Mouse (Mus musculus) embryonic facial prominence, embryonic 11.5 days (tissue): ENCODE results near the gene Lct. TPM values are rescaled to one million over a fixed set of nuclear protein-coding genes. Genes with fewer than 3 reads are reported as not detected.

ENCODE experiments used
- ATAC-seq: fragments of 200-750 bp; cut with Nextera tagmentation; replicated peaks from 2 replicates; pipeline ENCODE4 v1.8.0; 2017; ENCODE audit warnings: low read depth; ENCODE audit not compliant: insufficient number of reproducible peaks, low FRiP score, low TSS enrichment
- DNase-seq: peaks from one replicate; pipeline ENCODE4 v3.0.0-alpha.2; 2015; ENCODE audit warnings: low spot score
- H3K27ac ChIP-seq: fragments of 300-500 bp; sonication (generic); replicated peaks from 2 replicates; pipeline ENCODE4 v1.5.1; 2014; ENCODE audit warnings: mild to moderate bottlenecking, low read depth, low read length, control low read depth
- H3K27me3 ChIP-seq: fragments of 300-500 bp; sonication (generic); 2 replicates; pipeline ENCODE4 v1.6.1; 2014; ENCODE audit warnings: mild to moderate bottlenecking, low read length, moderate library complexity, mixed read lengths; ENCODE audit not compliant: control insufficient read depth, insufficient read depth
- H3K36me3 ChIP-seq: fragments of 300-500 bp; sonication (generic); replicated peaks from 2 replicates; pipeline ENCODE4 v1.6.1; 2014; ENCODE audit warnings: low read depth, mild to moderate bottlenecking, low read length, moderate library complexity, mixed read lengths; ENCODE audit not compliant: control insufficient read depth, insufficient read depth
- H3K4me1 ChIP-seq: fragments of 300-500 bp; sonication (generic); 2 replicates; pipeline ENCODE4 v1.6.1; 2014; ENCODE audit warnings: low read length, mixed read lengths; ENCODE audit not compliant: control insufficient read depth, insufficient read depth
- H3K4me2 ChIP-seq: fragments of 300-500 bp; sonication (generic); 2 replicates; pipeline ENCODE4 v1.6.1; 2014; ENCODE audit warnings: low read depth, mild to moderate bottlenecking, control low read depth, low read length, moderate library complexity
- H3K4me3 ChIP-seq: fragments of 300-500 bp; sonication (generic); 2 replicates; pipeline ENCODE4 v1.5.1; 2014; ENCODE audit warnings: low read depth, low read length, control low read depth
- H3K9ac ChIP-seq: fragments of 300-500 bp; sonication (generic); replicated peaks from 2 replicates; pipeline ENCODE4 v1.6.1; 2014; ENCODE audit warnings: mild to moderate bottlenecking, control low read depth, low read length
- H3K9me3 ChIP-seq: fragments of 300-500 bp; sonication (generic); replicated peaks from 2 replicates; pipeline ENCODE4 v1.6.1; 2016; ENCODE audit warnings: mild to moderate bottlenecking, low read length, inconsistent platforms, mixed read lengths; ENCODE audit not compliant: control insufficient read depth
- WGBS: fragments of 180-500 bp; shearing (Covaris S2); extraction: QIAGEN DNeasy Blood & Tissue Kit; methylation state at CpG from one replicate; pipeline ENCODE4 v1.1.7; 2014; 5-methylcytosine and 5-hydroxymethylcytosine counted together
- polyA plus RNA-seq: library from polyadenylated mRNA; unstranded; fragments of >200 nt; fragmentation: Nextera tagmentation; extraction: Ambion mirVana; gene quantifications from 2 replicates; pipeline ENCODE4 v1.2.1, GENCODE M21; 2014

Gene Lct
- polyA plus RNA-seq, result 0.07 and 0.18 TPM in 2 replicates

- ATAC-seq, result no peak
- Histone ChIP-seq H3K36me3 (peaks cover 10% of the 10 kb centered on the region), H3K4me1 (no peaks in the 10 kb centered on the region), H3K27me3 (no peaks in the 10 kb centered on the region), H3K4me2 (no peak within 1 kb of the TSS), H3K4me3 (no peak within 1 kb of the TSS), H3K9ac (no peak within 1 kb of the TSS), H3K9me3 (no peaks in the 10 kb centered on the region), H3K27ac (no peak within 1 kb of the TSS)
- 88% methylated on average over 3 of the region's 3 CpGs for whole genome bisulfite sequencing
- DNase-seq, result no peak
Observed at GRCm38 (mm10) chr1:128328218-128328617, at the start of gene Lct. Gene Lct, minus strand, starts transcription at chr1:128328318.

- 92% methylated on average over 4 of the region's 4 CpGs for WGBS
- Histone ChIP-seq H3K9me3 (no peaks in the 10 kb centered on the region), H3K4me3 (no peak overlapping the region), H3K27me3 (no peaks in the 10 kb centered on the region), H3K36me3 (peaks cover 3% of the 10 kb centered on the region), H3K4me2 (no peak overlapping the region), H3K27ac (no peak overlapping the region), H3K9ac (no peak overlapping the region), H3K4me1 (no peaks in the 10 kb centered on the region)
- no peak for ATAC-seq
- no peak for DNase-seq
Observed at GRCm38 (mm10) chr1:128376841-128377240, 48.7 kb upstream of the Lct start.

DNA sequence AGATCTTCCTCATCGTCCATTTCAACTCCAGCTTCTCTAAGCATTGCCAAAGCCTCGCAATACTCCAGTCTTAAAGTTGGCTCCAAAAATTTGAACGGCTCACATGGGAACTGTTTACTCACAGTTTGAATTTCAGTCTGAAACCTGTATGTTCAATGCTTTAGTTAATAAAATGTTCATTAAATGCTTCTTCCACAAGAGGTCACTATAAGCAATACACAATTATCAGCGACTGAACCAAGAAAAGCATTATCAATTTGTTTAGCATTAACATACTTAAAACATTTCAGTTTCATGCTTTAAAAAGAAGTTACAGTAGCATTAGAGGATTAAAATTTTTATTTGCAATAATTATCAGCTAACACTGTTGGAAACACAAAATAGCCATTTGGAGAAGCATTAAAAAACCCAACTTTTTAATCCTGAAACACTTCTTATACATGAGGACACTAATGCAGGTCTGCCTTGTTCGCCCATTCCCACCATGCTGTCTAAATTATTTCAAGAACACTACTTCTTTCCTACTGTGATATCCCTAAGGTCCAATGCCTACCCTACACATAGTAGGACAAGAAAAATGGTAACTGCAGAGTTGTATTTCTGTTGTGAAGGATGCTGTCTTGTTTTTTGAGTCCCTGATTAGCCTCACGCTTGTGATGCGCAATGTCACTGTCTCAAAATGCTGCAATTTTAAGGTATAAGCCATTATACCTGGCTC lies 44.2 kb upstream of the Lct start:
- H3K4me1 ChIP-seq, result no peaks in the 10 kb centered on the region
- H3K4me2 ChIP-seq, result no peak overlapping the region
- no peak overlapping the region for H3K9ac ChIP-seq
- no peaks in the 10 kb centered on the region for H3K27me3 ChIP-seq
- H3K9me3 ChIP-seq, result no peaks in the 10 kb centered on the region
- no peaks in the 10 kb centered on the region for H3K36me3 ChIP-seq
- H3K4me3 ChIP-seq, result no peak overlapping the region
- ATAC-seq, result no peak
- no peak overlapping the region for H3K27ac ChIP-seq
- 87% methylated on average over 7 of the region's 7 CpGs for WGBS
- DNase-seq, result peak; percentile 52

DNA sequence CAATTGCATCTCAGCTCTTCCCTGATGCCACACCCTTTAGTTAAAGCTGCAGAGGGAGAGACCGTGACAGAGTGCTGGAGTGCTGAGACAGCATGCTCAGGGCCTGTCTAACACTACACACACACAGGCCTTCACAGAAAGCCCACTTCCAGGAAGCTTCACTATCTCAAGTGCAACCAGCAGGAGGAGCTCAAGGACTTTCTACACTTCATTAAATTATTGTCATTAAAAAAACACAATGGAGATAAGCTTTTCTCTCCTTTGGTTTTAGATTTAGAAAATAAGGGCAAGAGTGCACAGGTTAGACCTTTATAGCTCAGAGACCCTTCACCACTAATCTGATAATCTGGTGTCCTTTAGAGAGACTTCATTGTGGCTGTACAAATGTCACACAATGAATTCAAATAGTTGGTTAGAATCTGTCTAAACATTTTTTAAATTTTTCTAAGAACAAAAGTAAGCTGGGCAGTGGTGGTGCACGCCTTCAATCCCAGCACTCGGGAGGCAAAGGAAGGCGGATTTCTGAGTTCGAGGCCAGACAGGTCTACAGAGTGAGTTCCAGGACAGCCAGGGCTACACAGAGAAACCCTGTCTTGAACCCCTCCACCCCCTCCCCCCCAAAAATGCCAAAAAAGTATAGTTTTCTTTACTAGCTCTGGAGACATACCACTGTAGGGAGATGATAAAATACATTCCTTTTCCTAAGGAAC lies 40.8 kb upstream of the Lct start:
- no peak overlapping the region for H3K9ac ChIP-seq
- no peak overlapping the region for H3K4me2 ChIP-seq
- no peaks in the 10 kb centered on the region for H3K4me1 ChIP-seq
- no peaks in the 10 kb centered on the region for H3K27me3 ChIP-seq
- H3K36me3 ChIP-seq, result no peaks in the 10 kb centered on the region
- no peak overlapping the region for H3K27ac ChIP-seq
- DNase-seq (peak; percentile 73), ATAC-seq (0 out of 2 replicates have a peak, but pooled peaks have one; percentile 59)
- no peak overlapping the region for H3K4me3 ChIP-seq
- WGBS, result 75% methylated on average over 5 of the region's 5 CpGs
- H3K9me3 ChIP-seq, result no peaks in the 10 kb centered on the region

- DNase-seq (no peak), ATAC-seq (no peak)
- Histone ChIP-seq H3K9ac (no peak overlapping the region), H3K9me3 (no peaks in the 10 kb centered on the region), H3K4me2 (no peak overlapping the region), H3K36me3 (no peaks in the 10 kb centered on the region; the same call in 1 of the 2 replicates), H3K27me3 (no peaks in the 10 kb centered on the region), H3K4me3 (no peak overlapping the region), H3K4me1 (no peaks in the 10 kb centered on the region; the same call in 1 of the 2 replicates), H3K27ac (no peak overlapping the region)
- 80% methylated on average over 2 of the region's 2 CpGs for WGBS
Observed at GRCm38 (mm10) chr1:128360601-128361000, 32.5 kb upstream of the Lct start.

DNA sequence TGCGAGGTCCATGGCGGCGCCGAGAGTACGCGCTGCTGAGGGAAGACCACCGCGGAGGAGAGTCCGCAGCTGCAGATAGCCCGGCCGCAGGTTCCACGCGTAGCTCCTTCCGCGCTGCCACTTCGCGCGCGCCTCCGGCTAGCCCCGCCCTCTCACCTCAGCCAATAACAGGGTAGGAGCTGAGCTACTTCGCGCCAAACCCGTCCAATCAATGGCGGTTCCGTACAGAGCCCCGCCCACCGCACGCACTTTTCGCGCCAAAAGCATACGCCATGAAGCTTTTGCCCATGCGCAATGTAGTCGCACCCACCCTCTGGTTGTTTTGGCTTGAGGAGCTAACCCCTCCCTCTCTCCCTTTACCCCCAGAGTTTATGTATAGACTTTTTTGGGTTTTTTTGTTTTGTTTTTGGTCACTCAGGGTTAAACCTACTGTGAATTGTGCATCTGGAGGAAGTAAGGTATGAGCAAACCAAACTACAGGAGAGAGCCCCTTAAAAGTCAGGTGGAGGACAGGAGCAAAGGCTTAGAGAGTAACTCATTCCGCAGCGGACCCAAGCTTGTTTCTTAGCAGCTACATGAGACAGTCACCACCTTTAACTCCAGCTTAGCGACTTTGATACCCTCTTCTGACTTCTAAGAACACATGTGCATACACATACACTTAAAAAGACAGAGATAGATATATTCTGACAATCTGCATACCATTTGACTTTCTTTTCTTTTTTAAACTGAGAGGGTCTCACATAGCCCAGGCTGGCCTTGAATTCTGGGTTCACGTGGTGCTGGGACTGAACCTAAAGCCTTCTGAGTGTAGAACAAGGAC lies 31.6 kb upstream of the Lct start, which contains the start of gene Mcm6:
Mcm6 (minus strand) TSS at position 111 of the 823 bp plus-strand sequence.
- ATAC-seq, result peak; percentile 98
- Histone ChIP-seq H3K4me2 (peak within 1 kb of the TSS; percentile 58), H3K27ac (peak within 1 kb of the TSS; percentile 84), H3K27me3 (no peaks in the 10 kb centered on the region), H3K9me3 (no peaks in the 10 kb centered on the region), H3K36me3 (no peaks in the 10 kb centered on the region; the same call in 1 of the 2 replicates), H3K4me3 (peak within 1 kb of the TSS; percentile 74), H3K9ac (peak within 1 kb of the TSS; percentile 84), H3K4me1 (no peaks in the 10 kb centered on the region; the same call in 1 of the 2 replicates)
- peak; percentile 97 for DNase-seq
- 3% methylated on average over 38 of the region's 38 CpGs for WGBS

DNA sequence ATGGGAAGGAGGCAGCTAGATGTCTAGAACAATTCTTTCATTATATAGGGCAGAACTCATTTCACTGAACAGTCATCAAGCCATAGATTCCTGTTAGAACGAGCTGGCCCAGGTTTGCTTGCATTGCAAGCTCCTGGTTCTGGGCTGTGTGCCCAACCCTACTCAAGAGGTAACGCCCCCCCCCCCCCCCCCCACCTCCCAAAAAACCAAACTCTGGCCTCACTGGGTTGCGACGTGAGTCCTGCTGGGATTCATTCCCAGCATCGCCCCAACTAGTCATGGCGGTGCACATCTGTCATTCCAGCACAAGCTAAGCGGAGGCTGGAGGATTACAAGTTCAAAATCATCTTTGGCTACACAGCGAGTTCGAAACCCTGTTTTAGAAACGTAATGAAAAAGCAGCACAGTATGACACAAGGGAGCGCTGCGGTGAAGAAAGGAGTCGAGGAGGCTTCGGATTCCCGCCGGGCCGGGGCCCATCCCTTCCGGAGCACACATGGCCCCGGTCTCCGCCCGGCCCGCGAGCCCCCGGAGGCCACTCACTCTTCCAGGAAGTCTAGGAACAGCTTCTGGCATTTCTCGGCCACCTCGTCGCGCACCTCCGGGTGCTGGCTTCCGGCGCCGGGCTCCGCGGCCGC lies 30.9 kb upstream of the Lct start:
- Histone ChIP-seq H3K4me2 (peak overlapping the region; percentile 58), H3K27ac (peak overlapping the region; percentile 84), H3K4me1 (no peaks in the 10 kb centered on the region; the same call in 1 of the 2 replicates), H3K9me3 (no peaks in the 10 kb centered on the region), H3K27me3 (no peaks in the 10 kb centered on the region), H3K36me3 (no peaks in the 10 kb centered on the region; the same call in 1 of the 2 replicates), H3K4me3 (peak overlapping the region; percentile 74), H3K9ac (peak overlapping the region; percentile 84)
- ATAC-seq (peak; percentile 84), DNase-seq (no peak)
- WGBS, result under 1% methylated on average over 35 of the region's 35 CpGs
